Mouse (Mus musculus): ENCODE data around the gene Def6. TPM values are rescaled to one million over a fixed set of nuclear protein-coding genes. Genes with fewer than 3 reads are reported as not detected.

Gene Def6
- polyA plus RNA-seq, 1 experiment = 7.0 TPM

DNA sequence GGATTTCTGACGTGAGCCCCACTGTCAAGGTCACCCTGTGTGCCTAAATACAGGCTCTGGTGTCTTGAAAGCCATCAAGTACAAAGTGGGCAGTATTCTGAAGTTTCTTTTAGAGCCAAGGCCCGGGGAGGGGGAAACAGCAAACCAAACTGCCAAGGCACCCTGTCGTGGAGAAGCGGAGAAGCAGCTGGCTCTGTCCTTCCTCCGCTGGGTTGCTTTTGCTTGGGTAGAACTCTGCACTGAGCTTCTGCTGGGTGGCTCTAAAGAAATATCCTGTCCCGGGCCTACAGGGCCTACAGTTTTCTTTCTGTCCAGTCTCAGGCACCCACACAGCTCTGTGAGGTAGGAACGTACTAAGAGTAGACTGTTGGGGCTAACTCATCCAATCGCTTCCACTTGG lies 486 bp upstream of the Def6 start:
- Histone ChIP-seq H3K27me3 (ENCODE audit: control insufficient read depth, insufficient read depth, low read length) (no peaks in the 10 kb centered on the region), H3K4me3 (ENCODE audit: low read depth, low read length) (no peak overlapping the region), H3K36me3 (ENCODE audit: control insufficient read depth, insufficient read depth, low read length) (no peaks in the 10 kb centered on the region; the same call in 1 of the 2 replicates), H3K27ac (ENCODE audit: insufficient read depth, low read depth, low read length) (peak overlapping the region; percentile 30; the same call in 1 of the 2 replicates), H3K4me1 (ENCODE audit: control insufficient read depth, insufficient read depth, insufficient read length, low read length) (no peaks in the 10 kb centered on the region)
- no peak for TF ChIP-seq POLR2A (IDR thresholded peaks at IDR 0.05; ENCODE audit: low read depth, low read length)
- no peak for TF ChIP-seq CTCF (IDR thresholded peaks at IDR 0.05; ENCODE audit: extremely low read depth, insufficient read length, insufficient replicate concordance, low read depth, low read length)
- 75% methylated on average over 8 of the region's 8 CpGs for WGBS

DNA sequence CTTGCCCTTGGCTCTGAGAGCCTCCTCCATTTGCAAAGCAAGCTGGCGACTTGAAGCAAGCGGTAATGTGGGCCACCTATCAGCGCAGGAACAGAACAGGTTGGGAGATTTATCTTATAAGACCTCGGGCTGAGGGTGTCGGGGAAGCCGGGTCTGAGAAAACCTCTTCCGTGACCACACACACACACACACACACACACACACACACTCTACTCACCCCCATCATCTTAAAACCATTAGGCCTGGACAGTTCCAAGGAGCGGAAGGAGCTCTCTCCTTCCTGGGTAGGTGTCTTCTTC lies 685 bp downstream of the Def6 start:
- no peak for TF ChIP-seq POLR2A (IDR thresholded peaks at IDR 0.05; ENCODE audit: low read depth, low read length)
- TF ChIP-seq CTCF (IDR thresholded peaks at IDR 0.05; ENCODE audit: extremely low read depth, insufficient read length, insufficient replicate concordance, low read depth, low read length) = no peak
- 81% methylated on average over 8 of the region's 8 CpGs for WGBS
- Histone ChIP-seq H3K4me1 (ENCODE audit: control insufficient read depth, insufficient read depth, insufficient read length, low read length) (peaks cover 3% of the 10 kb centered on the region; the same call in 1 of the 2 replicates), H3K36me3 (ENCODE audit: control insufficient read depth, insufficient read depth, low read length) (no peaks in the 10 kb centered on the region), H3K27ac (ENCODE audit: insufficient read depth, low read depth, low read length) (peak overlapping the region; percentile 70), H3K4me3 (ENCODE audit: low read depth, low read length) (peak overlapping the region; percentile 73), H3K27me3 (ENCODE audit: control insufficient read depth, insufficient read depth, low read length) (no peaks in the 10 kb centered on the region)

DNA sequence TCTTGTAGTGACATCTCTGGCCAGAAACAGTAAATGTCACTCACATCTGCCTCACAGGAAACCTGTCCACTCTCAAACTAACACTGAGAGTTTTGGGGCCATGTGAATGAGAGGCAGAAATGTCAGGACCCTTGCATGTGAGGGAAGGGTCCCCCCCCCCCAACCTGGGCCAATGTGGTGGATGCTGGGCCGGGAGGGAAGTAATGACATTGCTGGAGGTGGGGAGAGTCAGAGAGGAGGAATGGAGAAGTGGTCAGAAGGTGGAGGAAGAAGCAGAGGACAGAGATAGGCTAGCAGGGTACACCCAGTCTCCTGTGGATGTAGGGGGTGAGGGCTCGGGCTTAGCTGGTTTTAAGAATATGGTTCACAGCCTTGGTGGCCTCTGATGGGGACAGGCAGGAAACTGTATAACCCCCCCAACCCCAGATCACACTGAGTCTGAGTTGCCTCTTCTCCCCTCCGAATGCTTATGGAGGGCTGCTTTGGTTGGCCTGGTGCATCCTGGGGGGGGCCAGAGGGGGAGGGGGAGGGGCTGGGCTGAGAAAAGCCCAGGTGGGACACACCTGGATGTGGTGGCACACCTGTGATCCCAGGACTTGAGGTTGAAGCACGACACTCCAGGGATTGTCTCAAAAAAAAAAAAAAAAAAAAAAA lies 2.0 kb downstream of the Def6 start:
- TF ChIP-seq CTCF (IDR thresholded peaks at IDR 0.05; ENCODE audit: extremely low read depth, insufficient read length, insufficient replicate concordance, low read depth, low read length) (no peak), POLR2A (IDR thresholded peaks at IDR 0.05; ENCODE audit: low read depth, low read length) (no peak)
- Histone ChIP-seq H3K4me3 (ENCODE audit: low read depth, low read length) (peak overlapping the region; percentile 38), H3K36me3 (ENCODE audit: control insufficient read depth, insufficient read depth, low read length) (no peaks in the 10 kb centered on the region), H3K4me1 (ENCODE audit: control insufficient read depth, insufficient read depth, insufficient read length, low read length) (peaks cover 3% of the 10 kb centered on the region; the same call in 1 of the 2 replicates), H3K27me3 (ENCODE audit: control insufficient read depth, insufficient read depth, low read length) (no peaks in the 10 kb centered on the region), H3K27ac (ENCODE audit: insufficient read depth, low read depth, low read length) (peak overlapping the region; percentile 54)
- WGBS = 56% methylated on average over 4 of the region's 4 CpGs

DNA sequence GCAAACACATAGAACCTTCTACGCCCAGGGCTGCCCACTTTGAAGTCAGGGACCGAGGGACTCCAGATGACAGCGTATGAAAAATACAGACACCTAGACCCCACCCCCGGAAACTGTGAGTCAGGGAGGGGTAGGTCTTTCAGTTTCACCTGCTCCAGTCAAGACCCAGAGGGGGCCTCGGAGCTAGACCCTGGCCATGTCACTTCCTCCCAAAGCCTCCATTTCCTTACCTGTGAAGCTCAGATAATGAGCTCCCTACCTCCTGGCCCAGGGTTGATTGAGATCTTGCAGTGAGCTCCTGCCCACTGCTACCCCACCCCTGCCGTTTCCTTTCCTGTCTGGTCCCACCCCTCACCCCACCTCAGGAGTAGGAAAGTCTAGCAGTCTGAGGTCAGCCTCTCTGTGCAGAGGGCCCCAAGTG lies 4.4 kb downstream of the Def6 start:
- 66% methylated on average over 6 of the region's 6 CpGs for whole genome bisulfite sequencing
- peaks cover 3% of the 10 kb centered on the region; the same call in 1 of the 2 replicates for H3K4me1 ChIP-seq (ENCODE audit: control insufficient read depth, insufficient read depth, insufficient read length, low read length)
- peak overlapping the region; percentile 70 for H3K27ac ChIP-seq (ENCODE audit: insufficient read depth, low read depth, low read length)
- no peaks in the 10 kb centered on the region for H3K36me3 ChIP-seq (ENCODE audit: control insufficient read depth, insufficient read depth, low read length)
- no peak overlapping the region for H3K4me3 ChIP-seq (ENCODE audit: low read depth, low read length)
- TF ChIP-seq POLR2A (IDR thresholded peaks at IDR 0.05; ENCODE audit: low read depth, low read length) (no peak), CTCF (IDR thresholded peaks at IDR 0.05; ENCODE audit: extremely low read depth, insufficient read length, insufficient replicate concordance, low read depth, low read length) (no peak)
- H3K27me3 ChIP-seq (ENCODE audit: control insufficient read depth, insufficient read depth, low read length) = no peaks in the 10 kb centered on the region

DNA sequence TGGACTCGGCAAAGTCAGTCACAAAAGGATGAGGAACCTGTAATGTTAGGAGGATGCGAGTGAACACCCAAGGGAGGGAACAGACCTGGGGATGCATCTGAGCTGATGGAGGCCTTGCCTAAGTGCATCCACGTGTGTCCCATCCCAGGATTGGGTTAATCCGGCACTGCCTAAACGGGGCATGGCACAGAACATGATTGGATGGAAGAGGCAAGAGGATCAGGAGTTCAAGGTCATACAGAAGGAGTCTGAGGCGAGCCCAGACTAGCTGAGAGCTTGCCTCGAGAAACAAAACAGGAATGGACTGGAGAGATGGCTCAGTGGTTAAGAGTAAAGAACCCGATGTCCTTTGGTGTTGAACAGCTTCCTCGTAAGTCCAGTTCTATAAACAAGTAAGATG lies 4.8 kb downstream of the Def6 start:
- TF ChIP-seq POLR2A (IDR thresholded peaks at IDR 0.05; ENCODE audit: low read depth, low read length) (no peak), CTCF (IDR thresholded peaks at IDR 0.05; ENCODE audit: extremely low read depth, insufficient read length, insufficient replicate concordance, low read depth, low read length) (no peak)
- H3K27ac ChIP-seq (ENCODE audit: insufficient read depth, low read depth, low read length) = 0 out of 2 replicates have a peak overlapping the region, but pooled peaks have one; percentile 2
- H3K27me3 ChIP-seq (ENCODE audit: control insufficient read depth, insufficient read depth, low read length) = no peaks in the 10 kb centered on the region; the same call in 1 of the 2 replicates
- H3K4me3 ChIP-seq (ENCODE audit: low read depth, low read length) = no peak overlapping the region
- H3K36me3 ChIP-seq (ENCODE audit: control insufficient read depth, insufficient read depth, low read length) = no peaks in the 10 kb centered on the region
- 45% methylated on average over 9 of the region's 9 CpGs for WGBS
- H3K4me1 ChIP-seq (ENCODE audit: control insufficient read depth, insufficient read depth, insufficient read length, low read length) = peaks cover 5% of the 10 kb centered on the region; the same call in 1 of the 2 replicates

DNA sequence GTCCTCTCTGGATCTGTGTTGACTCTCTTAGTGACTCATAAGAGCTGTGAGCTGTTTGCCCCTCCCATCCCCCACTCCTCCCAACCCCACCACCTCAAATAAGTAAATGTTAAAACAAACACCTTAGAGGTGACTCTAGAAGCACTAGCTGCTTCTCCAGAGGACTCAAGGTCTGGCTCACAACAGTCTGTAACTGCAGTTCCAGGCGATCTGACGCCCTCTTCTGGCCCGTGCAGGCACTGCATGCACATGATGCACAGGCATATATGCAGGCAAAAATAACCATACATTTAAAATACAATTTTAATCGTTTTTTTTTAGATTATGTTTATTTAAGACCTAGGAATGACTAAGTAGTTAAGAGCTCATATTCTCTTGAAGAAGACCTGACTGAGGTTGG lies 5.7 kb downstream of the Def6 start:
- Histone ChIP-seq H3K36me3 (ENCODE audit: control insufficient read depth, insufficient read depth, low read length) (no peaks in the 10 kb centered on the region), H3K4me3 (ENCODE audit: low read depth, low read length) (no peak overlapping the region), H3K27ac (ENCODE audit: insufficient read depth, low read depth, low read length) (no peak overlapping the region), H3K27me3 (ENCODE audit: control insufficient read depth, insufficient read depth, low read length) (no peaks in the 10 kb centered on the region; the same call in 1 of the 2 replicates), H3K4me1 (ENCODE audit: control insufficient read depth, insufficient read depth, insufficient read length, low read length) (peaks cover 7% of the 10 kb centered on the region; the same call in 1 of the 2 replicates)
- WGBS = 33% methylated on average over 4 of the region's 4 CpGs
- peak; percentile 27; the same call in 1 of the 2 replicates for TF ChIP-seq CTCF (IDR thresholded peaks at IDR 0.05; ENCODE audit: extremely low read depth, insufficient read length, insufficient replicate concordance, low read depth, low read length)
- TF ChIP-seq POLR2A (IDR thresholded peaks at IDR 0.05; ENCODE audit: low read depth, low read length) = no peak

DNA sequence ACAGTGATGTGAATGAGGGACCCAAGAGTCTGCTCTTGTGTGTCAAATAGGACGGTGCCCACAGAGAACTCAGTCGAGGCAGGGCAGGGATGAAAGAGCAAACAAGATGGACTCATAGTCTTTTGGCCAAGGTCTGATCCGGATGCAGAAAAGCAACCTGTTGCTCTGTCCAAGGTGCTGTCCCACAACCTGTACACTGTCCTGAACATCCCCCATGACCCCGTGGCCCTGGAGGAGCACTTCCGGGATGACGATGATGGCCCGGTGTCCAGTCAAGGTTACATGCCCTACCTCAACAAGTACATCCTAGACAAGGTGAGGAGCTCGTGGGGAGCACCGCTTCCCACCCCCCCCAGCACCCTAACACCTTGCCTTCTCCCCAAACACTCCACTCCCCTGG lies 9.2 kb downstream of the Def6 start:
- Histone ChIP-seq H3K4me3 (ENCODE audit: low read depth, low read length) (no peak overlapping the region), H3K36me3 (ENCODE audit: control insufficient read depth, insufficient read depth, low read length) (no peaks in the 10 kb centered on the region), H3K27me3 (ENCODE audit: control insufficient read depth, insufficient read depth, low read length) (no peaks in the 10 kb centered on the region; the same call in 1 of the 2 replicates), H3K4me1 (ENCODE audit: control insufficient read depth, insufficient read depth, insufficient read length, low read length) (peaks cover 7% of the 10 kb centered on the region; the same call in 1 of the 2 replicates), H3K27ac (ENCODE audit: insufficient read depth, low read depth, low read length) (no peak overlapping the region)
- 72% methylated on average over 9 of the region's 9 CpGs for WGBS
- TF ChIP-seq CTCF (IDR thresholded peaks at IDR 0.05; ENCODE audit: extremely low read depth, insufficient read length, insufficient replicate concordance, low read depth, low read length) (no peak), POLR2A (IDR thresholded peaks at IDR 0.05; ENCODE audit: low read depth, low read length) (no peak)
